Mouse (Mus musculus) lung, postnatal 36 days (tissue): Measurements from ENCODE around the gene Kif3c.
A peak's percentile ranks its signal among the peaks of the same experiment; 100 is the strongest.
"Not testable (repeated sequence)": the region's sequence is repeated elsewhere in the genome, so short reads cannot be mapped to it uniquely, and the experiment has no call there.

Source experiments
- DNase-seq: peaks from one replicate; pipeline ENCODE4 v3.0.0; 2022; ENCODE audit warnings: mixed read lengths

The Kif3c gene

DNA sequence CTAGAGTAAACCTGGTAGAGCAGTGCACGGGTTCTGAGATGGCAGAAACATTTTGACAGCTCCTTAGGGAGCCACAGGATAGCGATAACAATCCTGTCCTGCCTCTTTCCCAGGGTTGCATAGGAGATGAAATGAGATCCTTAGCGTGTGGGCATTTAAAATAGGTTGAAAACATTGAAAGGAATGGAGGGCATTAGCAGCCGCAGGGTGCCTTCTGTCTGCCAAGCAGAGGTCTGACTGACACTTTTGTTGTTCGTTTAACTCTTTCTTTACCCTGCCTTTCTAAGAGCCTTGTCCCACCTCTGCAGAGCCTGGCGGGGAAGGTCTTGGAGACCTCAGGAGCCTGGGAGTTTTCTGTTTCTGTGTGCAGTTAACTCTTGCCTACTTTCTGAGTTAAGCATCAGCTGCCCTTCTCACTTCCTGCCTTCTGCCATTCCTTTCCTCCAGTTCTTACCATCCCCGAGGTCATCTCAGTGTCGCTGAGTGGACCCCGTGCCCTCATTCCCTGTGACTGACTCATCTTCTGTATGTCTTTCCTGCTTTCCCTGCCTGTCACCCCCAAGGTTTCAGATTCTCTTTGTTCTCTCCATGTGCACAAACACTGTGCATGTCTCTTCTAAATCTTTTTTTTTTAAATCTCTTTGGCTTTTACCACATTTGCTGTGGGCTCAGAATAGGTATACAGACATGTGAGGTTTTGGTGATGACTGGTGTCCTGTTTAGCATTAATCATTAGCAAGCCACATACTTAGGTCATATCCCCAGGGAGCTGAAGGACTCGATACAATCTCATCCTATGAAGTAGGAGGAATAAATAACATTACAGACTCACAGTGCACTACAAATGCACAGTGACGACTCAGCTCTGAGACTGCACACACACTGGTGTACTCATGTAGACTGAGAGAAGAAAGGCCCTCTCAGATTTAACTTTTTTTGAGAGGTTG lies 6.3 kb downstream of the Kif3c start:
- DNase-seq = no peak

DNA sequence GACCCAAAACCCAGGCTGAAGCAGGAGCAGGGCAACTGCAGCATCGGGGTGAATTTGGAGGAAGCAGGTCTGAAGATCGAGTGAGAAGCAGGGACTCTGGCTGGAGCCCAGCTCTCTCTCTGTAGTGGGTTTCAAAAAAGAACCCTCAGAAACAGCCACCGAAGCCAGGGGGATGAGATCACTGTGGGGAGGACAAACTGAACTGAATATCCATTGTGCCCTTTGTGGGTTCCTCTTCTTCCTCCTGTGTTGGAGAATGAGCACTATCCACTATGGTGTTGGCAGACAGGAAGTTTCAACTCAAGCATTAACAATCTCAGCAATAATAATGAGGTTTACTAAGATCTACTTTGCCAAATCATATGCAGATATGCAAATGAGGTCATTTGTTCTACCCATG lies 7.1 kb downstream of the Kif3c start:
- no peak for DNase-seq

DNA sequence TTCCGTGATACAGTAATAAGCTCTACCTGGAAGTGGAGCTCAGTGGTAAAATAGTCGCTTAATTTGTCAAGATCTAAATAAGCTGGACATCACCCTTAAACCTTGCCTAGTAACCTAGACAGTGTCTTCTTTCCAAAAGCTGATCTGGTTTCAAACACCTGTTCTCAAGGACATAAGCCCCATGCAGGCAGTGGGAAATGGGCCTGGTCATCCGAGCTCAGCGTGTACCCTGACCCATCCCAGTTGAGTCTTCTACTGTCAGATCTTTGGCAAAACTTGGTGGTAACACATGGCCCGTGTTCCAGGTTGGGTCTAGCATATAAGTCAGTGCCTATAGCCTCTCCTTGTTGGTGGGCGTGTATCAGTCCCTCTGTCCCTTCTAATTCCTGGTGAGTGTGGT lies 8.6 kb downstream of the Kif3c start:
- DNase-seq = no peak

DNA sequence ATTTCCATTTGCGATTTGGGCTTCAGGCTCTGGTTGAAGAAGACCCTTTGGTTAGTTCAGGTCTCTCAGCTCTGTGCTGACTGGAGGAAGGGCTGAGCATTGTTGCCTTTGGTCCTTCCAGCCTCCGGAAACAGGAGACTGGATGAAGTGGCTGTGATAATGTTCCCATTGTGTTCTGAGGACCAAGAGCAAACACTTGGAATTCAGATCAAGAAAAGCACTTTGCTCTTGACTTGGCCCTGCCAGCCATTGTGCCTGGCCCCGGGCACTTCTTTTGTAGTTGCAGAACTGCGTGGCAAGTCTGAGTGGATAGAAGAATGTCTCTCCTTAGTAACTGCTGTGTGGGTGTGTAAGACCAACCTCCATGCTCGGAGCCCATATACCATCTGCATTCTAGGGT lies 9.6 kb downstream of the Kif3c start:
- peak; percentile 51 for DNase-seq

DNA sequence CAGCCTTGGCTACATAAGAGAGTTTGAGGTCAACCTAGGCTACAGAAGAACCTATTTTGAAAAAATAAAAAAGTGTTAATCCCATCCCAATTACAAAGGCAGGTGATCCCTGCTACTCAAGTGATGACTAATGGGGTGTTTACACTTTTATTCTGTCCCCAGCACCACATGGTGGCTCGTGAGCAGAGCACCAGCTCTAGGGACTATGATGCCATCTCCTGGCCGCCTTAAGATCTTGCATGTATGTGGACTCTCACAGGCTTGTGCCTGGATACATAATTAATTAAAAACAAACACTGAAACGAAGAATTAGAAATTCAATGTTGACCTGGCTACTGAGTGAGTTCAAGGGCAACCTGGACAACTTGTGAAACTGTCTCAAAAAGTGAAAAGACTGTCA lies 12.3 kb downstream of the Kif3c start:
- no peak for DNase-seq

DNA sequence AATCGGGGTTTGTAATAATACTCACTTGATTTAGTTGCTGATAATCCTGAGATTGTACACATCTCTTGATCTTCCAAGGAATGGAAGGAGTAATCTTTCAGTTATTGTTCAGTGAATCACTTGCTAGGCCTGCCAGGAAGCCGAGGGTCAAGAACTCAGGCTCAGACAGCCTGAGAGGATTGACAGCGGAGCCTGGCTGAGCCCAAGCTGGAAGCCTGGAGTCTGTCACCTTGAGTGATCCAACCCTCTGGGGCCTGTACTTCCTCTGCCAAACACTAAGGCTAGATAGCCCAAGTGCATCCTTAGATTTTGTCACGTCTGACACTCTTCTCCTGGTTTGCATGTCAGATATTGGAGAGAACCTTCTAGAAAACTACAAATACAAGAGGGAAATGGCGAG lies 12.8 kb downstream of the Kif3c start:
- no peak for DNase-seq

DNA sequence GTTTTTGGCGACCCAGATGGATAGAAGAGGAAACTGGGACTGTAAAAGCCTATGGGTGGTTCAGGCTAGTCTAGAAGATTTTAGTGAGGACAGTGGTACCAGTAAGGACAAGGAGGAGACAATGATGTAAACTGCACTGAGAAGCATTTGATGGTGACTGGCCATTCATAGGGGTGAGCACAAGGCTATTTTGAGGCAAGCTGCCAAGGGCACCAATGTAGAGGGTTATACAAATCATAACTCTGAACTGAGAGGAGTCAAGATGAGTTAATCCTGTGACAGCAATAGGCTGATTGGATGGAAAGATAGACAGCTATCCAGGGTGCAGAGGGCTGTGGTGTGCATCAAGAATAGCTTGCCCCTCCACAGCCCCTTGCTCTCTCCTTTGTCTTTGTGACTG lies 19.9 kb downstream of the Kif3c start:
- no peak for DNase-seq

DNA sequence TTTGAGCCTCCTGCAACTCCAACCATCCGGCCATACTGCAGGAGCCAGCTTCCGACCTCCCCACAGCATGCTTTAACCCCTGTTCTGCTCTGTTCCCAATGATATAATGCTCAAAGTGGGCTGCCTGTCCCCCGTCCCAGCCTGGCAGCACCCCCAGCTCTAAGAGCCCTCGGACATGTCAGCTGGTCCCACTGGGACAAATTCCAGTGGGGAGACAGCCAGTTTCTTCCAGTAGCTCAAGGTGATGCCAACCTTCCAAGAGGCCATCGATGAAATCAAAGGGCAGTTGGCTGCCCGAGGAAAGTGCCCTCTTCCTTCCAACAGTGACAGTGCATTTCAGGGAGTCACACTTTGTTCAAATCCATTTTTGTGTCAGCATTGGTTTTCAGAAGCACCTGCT lies 20.3 kb downstream of the Kif3c start:
- DNase-seq = no peak

DNA sequence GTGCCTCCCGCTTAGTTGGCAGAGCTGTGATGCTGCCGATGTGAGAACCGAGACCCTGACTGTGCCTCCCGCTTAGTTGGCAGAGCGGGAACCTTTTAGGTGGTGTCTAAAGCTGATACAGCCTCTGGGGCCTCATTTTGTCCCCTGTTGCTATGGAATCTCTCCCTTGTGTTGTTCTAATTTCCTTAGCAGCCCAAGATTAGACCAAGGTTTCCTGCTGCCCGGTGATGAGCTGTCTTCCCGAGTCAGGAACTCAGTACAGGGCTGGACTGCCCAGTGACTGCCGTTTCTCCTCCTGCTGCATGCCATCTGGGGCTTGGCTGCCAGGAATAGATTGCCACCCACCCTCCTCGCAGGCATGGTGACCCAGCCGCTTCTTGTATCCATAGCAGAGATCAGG lies 21.0 kb downstream of the Kif3c start:
- DNase-seq = no peak

DNA sequence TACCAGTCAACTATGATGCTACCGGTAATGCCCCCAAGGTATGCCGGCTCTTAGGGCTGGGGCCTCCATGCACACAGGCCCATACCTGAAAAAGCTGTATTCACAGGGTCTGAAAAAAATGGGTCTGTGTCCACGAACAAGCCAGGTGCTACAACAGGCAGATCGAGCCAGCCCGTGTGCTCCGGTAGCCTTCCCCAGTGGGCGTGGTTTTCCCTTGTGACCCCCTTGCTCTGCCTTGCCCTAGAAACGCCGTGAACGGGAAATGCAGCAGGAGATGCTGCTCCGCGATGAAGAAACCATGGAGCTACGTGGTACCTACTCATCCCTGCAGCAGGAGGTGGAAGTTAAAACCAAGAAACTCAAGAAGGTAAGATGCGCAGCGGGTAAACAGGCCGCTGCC lies 23.0 kb downstream of the Kif3c start:
- no peak for DNase-seq

DNA sequence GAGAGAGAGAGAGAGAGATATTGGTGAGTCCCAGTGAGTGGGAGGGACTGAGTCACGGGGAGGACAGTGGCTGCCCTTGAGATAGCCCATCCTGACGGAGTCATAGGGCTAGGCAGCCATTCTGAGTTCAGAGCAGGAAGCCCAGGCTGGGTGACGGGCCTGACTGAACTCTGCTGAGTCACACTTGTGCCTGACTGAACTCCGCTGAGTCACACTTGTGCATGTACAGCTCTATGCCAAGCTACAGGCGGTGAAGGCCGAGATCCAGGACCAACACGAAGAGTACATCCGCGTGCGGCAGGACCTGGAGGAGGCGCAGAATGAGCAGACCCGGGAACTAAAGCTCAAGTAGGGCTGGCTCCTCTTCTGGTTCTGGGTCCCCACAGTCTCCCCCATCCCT lies 24.5 kb downstream of the Kif3c start:
- no peak for DNase-seq

DNA sequence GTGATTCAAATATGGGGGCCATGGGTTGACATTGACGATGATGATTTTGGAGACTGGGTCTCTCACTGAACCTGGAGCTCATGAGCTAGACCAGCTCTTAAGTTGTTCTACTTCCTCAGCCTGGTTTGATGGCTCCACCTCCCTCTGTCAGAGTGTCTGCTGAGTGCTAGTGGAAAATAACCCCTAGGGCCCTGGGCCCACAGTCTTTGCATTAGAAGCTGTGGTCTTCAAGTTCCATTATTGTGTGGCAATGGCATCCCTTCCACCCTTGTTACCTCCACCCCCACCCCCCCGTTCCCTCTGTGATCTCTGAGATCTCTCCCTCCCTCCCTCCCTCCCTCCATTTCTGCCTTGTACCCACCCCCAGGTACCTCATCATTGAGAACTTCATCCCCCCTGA lies 25.1 kb downstream of the Kif3c start:
- no peak for DNase-seq

DNA sequence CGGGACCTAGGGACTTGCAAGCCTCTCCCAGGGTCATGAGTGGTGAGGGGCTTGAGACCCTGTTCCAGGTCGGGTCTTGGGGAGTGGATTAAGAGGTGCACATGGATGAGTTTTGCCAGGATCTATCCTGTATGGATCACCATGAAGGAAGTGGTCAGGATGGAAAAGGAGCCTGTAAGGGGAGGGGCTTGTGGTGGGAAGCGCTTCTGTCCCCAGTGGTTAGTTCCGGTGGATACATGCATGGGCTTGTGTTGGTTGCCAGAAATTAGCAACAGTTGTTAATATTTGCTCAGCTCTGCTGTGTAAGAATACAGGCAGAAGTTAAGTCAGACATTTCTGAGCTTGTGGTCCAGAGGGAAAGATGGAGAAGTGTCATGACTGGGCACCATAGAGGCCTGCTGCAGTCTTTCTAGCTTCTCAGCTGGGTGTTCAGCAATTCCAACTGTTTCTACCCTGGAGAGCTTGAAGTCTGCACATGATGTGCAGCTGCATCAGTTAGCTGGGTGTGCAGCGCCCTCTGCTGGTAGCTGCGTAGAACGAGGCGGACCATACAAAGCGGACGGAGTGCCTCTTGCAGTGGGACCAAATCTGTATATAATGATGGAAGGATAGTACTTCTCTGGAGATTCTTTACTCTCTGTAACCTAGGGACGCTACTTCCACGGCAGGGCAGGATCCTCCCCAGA lies 25.8 kb downstream of the Kif3c start:
- peak; percentile 81 for DNase-seq

DNA sequence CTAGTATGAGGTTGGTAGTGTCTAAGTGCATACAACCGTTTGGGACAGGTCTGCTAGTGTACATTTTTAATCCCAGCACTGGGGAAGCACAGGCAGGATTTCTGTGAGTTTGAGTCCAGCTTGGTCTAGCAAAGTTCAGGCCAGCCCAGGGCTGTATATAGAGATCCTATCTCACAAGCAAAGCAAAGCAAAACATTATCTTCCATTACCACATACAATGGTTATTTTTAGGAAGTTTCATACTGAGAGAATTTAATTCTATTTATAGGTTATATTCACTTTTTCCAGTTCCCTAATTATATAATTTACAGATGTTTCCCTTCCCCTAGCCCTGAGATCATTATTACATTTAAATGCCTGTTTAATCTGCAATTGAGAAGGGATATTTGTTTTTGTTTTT lies 26.3 kb downstream of the Kif3c start:
- DNase-seq = no peak

DNA sequence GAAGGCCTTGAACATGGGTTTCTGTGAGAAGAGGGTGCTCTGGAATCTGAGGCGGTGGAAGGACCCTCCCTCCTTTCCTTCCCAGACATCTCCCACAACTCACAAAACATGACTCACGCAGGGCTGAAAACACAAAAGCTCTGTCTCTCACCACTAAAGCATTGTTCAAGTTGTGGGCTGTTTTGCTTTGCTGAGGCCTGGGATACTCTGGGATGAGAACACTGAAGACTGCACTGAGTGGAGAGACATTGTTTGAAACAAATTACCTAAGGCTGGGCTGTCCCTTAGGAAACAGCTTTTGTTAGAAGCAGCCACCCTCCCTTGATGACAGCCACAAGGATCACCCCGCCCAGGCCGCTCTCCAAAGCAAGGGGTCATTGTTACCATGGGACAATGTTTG lies 28.2 kb downstream of the Kif3c start:
- no peak for DNase-seq

DNA sequence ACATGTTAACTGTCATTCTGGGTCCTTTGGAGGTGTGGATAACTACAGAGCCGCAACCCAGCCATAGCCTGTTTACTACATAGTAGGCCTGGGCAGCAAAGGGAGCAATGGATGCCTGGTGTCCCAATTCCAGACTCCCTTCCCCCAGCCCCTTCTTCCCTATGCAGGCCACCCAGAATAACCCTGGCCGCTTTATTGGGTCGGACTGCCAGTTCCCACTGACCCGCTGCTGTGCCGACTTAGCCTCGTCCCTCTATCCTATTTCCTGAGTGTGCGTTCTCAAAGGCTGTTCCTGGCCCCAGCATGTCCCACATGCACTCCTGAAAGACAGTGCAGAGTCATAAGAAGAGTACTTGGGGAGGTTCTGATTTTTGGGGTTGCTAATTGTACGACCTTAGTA lies 32.0 kb downstream of the Kif3c start:
- DNase-seq = no peak

DNA sequence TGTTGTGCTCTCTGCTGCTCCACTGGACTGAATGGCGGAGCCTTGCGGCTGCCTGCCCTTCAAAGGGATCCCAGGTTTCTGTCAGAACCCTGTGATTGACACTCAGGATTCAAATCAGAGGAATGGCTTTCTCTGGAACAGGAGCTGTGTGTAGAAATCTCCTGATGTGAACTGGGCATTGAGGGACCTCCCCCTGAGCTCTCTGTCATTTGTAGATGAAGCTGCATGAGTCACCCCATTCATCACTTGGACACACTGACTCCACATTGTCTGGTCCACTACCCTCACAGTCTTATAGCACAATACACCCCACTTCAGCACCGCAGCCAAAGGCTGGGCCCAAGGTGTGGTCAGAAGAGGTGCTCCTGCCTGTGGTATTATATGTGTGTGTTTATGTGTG lies 40.7 kb downstream of the Kif3c start:
- DNase-seq = not testable (repeated sequence)

DNA sequence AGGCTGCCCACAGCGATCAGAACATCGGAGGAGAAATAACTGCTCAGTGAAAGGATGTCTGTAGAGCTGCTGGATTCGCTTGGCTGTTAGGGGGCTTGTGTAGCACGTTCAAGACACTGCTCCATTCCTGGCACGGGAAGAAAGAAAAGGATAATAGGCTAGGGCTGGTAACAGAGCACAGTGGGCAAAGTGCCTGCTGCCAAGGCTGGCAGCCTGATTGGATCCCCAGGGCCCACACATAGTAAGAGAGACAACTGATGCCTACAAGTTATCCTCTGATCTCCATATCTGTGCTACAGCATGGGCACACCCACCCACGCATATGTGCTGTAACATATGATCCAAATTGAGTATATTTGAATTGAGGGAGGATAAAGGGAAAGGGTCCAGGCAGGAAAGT lies 41.7 kb downstream of the Kif3c start:
- DNase-seq = no peak

DNA sequence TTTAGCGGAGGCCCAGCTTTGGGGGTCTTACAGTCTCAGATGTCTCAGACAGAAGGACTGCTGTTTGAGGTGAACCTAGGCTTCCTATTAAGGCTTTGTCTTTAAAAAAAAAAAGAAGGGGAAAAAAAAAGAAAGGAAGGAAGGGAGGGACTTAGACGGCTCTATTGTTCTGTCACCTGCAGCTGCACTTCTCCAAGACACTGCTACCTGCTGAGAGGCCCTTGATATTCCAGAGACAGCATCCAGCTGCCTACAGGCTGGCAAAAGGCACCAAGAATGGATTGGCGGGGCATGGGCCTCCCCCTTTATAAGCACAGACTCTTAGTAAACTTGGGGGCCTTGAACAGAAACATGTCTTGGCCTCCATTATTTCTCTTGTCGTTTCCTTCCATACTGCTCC lies 50.0 kb downstream of the Kif3c start:
- no peak for DNase-seq

DNA sequence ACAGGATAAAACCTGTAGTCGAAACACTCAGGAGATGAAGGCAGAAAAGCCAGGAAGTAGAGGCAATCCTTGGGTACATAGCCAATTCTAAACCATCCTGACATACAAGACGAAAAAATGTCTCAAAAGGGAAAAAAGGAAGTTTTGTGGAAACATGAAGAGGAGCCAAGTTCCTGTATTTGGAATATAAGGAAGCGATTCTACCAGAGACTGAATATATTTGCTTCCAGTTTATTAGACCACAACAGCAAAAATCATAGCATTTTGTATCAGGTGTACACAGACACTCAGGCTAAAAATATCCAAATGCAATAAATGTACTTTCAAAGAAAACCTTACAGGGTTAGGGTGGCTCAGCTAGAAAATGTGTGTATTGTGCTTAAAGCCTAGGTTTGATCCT lies 53.8 kb downstream of the Kif3c start:
- DNase-seq = no peak

DNA sequence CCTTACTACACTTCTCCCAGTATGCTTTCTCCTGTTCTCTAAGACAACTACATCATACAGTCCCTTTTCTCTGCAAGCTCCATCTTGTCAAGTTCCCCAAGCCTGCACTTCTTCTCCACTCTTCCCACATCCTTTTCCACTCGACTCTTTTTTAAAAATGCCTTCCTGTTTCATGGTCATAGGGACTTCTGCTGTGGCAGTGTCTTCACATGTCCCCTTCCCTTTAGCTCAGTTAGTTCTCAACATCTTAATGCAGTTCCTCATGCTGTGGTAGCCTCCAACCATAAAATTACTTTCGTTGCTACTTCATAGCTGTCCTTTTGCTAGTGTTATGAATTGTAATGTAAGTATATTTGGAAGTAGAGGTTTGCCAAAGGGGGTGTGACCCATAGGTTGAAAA lies 55.6 kb downstream of the Kif3c start:
- no peak for DNase-seq

DNA sequence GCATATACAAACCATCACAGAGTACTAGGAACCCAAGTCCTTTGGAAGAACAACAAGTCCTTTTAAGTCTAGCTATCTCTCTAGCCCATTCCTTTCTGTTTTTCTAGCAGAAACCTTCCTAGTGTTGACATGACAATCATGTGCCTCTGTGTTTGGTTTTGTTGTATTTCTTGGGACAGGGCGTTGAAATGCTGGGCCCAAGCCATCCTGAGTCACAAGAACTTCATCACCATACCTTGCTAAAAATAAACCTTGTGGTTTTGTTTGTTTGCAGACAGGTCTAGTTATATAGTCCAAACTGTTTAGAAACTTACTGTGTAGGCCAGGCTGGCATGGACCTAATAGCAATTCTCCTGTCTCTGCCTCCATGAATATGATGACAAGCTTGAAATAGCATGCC lies 57.9 kb downstream of the Kif3c start:
- DNase-seq = no peak

DNA sequence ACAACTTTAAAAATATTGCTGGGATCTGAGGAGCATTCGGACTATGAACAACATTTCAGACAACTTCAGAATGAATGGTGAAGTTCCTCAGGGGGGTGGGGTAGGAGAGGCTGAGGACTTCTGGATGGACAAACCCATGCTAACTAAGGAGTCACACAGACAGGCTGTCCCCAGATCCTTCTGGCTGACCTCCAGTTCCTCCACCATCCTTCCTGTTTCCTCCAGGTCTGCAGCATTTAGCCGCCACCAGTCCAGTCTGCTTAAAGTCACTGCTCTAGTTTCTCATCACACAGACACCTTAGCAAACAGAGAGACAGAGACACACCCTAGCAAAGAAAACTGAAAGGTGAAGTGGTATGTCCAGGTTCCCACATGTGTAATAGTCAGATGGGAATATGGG lies 59.2 kb downstream of the Kif3c start:
- DNase-seq = peak; percentile 31
